Mouse (Mus musculus) naive thymus-derived CD4-positive, alpha-beta T cell, adult 2 months (primary cell): ENCODE measurements around the gene Trub1.

Experiments used
- DNase-seq: peaks from one replicate; pipeline ENCODE4 v3.0.0-alpha.2; 2011; ENCODE audit warnings: low read depth

The Trub1 gene

DNA sequence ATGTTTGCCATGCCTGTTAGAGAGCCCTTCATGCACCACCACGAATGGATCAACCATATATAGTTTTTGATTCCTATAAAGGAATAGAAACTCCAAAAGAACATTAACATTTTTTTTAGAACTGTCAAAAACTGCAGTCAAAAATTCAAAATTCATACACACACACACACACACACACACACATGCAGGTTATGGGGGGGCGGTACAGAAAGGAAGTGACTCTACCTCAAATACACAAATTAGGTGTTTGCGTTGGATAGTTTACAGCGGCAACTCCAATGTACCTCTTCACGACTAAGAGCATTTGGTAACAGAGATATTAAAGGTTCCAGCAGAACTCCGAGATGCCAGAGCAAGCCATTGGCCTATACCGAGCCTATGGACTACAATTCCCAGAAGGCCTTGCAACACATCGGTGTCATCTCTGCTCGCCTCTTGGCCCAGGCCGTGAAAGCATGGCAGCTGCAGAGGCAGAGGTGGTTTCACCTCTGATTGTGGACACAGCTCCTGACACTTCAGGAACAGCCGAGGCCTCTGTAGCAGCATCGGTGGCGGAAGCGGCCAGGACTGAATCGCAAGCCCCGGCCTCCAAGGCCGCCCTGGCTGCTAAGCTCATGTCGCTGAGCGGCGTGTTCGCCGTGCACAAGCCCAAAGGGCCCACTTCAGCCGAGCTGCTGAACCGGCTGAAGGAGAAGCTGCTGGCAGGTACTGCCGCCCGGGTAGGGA is at the start of gene Trub1:
TSS of gene Trub1 (plus strand) at position 421 of the 726 bp plus-strand sequence.
- peak; percentile 88 for DNase-seq

DNA sequence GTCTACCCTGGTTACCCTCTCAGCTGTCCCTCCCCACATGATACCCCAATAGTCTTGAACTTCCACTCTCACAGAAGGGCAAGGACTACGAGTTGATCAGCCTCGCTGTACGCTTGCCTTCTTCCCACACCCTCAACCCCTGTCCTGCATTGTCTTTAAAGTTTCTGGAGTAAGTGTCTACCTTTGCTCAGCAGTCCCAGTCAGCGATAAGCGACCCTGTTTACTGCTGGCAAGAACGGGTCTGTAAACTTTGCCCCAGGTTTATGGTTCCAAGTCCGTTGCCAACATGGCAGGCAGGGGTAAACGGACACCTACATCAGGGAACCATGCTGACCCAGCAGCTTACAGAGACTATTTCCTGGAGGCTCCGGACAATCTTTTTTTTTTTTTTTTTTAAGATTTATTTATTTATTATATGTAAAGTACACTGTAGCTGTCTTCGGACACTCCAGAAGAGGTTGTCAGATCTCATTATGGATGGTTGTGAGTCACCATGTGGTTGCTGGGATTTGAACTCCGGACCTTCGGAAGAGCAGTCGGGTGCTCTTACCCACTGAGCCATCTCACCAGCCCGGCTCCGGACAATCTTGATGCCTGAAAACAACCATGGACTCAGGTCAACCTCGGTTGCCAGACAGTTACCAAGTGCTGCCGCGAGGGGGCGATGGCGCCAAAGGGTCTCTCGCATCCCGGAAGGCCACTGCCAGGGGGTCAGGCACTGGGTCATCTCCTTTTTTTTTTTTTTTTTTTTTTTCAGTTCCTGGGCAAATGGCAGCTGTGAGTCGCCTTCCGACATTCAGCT is 48.8 kb upstream of the Trub1 start:
- DNase-seq = peak; percentile 70

DNA sequence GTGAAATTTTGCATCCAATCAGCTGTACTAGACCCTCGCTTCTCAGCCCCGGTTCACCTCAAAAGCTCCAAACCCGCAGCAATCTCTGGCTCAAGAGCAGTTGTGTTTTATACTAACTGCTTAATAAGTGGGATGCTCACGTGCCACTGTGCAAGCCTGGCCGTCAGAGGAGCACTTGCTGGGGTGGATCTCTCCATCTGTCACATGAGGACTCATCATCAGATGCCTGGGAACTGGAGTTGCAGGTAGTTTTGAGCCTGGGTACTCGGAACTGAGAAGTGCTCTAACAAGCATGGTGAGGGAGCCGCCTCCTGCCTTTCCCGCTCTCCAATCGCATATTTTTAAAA is 48.2 kb upstream of the Trub1 start:
- no peak for DNase-seq

DNA sequence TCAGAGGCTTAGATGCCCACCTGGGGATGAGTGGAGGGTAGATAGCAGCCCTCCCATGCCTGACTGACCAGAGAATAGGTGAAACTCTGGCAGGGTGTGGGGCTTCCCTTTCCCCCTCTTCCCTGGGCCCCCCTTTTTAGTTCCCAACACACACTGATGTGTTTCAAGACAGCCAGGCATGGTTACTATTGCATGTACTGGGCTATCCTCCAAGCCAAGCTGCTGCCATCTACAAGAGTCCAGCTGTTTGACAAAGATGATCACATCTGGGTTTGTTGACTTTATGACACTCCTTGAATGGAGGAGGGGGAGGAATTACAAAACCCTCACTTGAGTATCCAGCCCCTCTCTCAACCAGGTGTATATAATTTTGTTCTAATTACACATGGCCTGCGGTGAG is 44.8 kb upstream of the Trub1 start:
- no peak for DNase-seq

DNA sequence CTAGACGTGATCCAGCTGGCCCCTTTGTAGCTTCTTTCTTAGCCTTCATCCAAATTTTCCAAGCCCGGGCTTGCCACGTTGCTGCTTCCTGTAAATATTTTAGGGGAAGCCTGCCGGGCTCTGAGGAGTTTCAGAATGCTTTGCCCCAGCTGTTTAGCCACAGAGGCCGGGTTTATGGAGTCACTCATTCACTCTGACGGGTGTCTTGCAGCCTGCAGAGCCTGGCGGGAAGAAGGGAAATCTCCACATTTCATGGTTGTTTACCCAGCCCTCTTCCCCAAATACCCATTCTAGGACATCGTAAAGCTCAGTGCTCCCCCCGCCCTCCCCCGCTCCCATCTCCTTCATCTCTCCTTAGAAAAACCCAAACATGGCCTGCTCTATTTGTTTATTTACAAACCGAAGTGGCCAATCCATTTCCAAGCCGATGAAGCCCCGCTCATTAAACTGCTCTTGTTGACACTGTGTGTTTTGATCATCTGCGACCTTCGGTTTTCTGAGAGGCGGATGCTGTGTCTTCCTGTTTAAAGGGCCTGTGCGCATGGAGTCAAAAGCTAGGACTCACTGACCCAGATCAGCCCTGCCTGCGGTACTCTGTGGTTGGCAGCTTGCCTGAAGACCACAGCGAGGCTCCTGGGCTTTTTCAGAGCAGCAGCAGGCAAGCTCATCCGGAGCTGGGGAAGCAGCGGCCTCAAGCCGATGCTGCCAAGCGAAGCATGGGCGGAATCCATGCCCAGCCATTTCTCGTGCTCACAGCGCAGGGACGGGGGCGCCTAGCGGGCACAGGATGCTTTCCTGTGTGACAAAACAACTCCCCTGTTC is 41.1 kb upstream of the Trub1 start:
- DNase-seq = peak; percentile 72

DNA sequence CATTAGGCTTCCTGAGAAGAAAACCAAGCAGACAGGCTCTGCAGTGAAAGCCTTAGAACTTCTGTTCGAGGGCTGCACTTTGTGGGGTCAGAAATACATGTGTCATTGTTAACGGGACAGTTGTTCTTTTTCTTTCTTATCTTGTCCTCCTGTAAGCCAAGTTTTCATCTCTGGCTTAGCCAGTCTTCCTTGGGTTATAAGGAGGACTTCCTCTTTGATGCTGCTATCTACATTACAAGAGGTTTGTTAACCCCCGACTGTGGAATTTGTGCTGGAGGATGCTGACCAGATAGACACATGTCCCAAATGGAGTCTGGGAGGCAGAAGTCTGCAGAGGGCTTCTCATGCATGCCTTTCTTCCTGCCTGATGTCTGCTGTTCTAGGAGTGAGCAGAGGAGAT is 39.5 kb upstream of the Trub1 start:
- DNase-seq = peak; percentile 41

DNA sequence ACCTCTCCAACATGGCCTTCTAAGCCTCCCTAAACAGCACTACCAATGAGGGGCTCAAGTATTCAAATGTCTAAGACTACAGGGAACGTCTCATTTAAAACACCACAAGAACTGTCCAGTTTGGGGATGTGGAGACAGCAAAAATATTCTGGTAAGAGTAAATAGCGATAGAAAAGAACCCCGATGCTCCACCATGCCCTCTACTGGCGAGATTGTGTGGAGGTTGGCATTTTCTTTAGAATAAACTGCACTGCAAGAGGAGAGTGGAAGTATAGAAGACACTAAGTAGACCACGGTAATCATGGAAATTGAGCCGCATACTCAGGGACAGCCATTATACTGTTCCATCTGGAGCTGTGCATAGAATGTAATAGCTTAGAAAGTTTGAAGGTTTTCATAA is 38.8 kb upstream of the Trub1 start:
- peak; percentile 66 for DNase-seq

DNA sequence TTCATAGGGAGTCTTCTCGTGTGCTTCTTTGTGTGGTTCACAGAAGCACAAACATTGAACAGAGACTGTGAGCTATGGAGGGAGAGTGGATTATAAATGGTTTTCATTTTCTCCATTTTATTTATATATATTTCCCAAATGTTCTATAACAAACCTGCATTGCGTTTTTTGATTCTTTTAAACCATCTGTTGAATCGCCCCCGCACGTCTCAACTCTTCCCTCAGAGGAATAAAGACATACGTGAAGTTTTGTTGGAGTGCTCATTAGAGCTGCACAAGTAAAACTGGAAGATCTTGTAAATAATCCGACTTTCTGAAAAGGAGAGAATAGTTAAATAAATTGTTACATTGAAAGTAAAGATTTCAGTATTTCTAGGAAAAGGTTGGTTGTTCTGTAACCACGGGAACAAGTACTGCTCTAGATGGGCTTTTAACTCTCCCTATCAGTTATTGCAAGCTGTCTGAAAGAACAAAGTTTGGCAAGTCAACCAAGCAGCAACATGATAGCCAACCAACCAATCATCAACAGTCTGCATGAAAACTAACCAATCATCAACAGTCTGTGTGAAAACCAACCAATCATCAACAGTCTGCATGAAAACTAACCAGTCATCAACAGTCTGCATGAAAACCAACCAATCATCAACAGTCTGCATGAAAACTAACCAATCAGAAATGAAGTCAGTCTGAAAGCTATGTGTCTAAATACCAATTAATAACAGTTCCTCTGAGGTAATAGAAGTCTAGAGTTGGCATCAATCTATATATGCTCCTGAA is 37.5 kb upstream of the Trub1 start:
- DNase-seq = no peak

DNA sequence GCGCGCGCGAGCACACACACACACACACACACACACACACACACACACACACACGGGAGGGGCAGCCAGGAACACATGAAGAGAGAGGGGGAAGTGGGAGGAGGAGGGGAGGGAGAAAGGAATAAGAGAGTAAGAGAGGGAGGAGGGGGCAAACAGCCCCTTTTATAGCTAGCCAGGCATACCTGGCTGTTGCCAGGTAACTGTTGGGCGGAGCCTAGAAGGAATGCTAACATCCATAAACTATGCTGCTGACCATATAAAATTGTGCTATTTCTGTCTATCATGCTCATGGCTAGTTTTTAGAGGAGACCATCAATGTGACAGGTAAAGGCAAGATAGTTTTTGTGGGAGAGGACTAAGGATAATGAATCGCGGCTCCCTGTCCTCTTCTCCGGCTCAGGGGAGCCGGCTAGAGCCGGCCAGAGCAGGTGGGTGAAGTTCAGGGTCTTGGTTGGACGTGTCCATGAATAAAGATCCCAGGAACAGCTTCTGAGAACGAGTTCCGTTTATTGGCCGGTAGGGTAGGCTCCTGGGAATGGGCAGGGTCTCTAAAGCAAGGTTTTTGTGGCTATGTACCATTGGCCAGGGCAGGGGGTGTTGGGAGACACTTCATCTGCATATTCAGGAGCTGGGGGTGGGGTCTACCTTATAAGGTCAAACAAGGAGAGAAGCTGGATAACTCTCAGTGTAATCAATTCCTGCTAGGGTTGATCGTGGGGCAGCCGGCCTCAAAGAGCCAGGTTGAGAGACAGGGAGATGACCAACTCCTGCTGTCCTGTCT is 34.7 kb upstream of the Trub1 start:
- DNase-seq = no peak

DNA sequence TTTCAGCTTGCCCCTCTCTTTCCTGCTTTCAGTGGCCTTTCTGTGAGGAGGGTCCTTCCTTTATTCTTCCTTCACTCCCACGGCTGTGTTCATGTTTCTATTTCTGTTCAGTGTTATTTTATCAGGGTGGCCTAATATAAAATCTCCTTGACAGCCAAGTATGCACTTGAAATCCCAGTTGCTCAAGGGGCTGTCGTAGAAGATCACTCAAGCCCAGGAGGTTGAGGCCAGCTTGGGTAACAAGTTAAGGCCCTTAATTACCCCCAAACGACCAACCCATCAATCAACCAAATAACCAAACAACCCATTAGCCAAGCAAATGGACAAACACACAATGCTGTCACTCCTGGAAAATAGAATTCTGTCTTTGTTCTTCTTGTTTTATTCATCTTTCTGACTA is 29.3 kb upstream of the Trub1 start:
- DNase-seq = no peak

DNA sequence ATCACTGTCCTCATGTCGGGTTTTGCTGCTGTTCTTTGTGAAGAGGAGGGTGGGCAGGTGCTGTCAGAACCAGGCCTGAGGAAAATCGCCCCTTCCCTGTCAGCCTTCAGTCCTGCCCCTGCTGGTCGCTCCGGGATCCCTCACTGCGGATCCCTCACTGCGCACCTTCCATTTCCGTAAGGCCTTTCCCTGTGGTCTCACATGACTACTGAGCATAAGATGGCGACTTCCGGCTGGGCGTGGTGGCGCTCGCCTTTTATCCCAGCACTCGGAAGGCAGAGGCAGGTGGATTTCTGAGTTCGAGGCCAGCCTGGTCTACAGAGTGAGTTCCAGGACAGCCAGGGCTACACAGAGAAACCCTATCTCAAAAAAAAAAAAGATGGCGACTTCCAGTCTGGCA is 27.4 kb upstream of the Trub1 start:
- no peak for DNase-seq

DNA sequence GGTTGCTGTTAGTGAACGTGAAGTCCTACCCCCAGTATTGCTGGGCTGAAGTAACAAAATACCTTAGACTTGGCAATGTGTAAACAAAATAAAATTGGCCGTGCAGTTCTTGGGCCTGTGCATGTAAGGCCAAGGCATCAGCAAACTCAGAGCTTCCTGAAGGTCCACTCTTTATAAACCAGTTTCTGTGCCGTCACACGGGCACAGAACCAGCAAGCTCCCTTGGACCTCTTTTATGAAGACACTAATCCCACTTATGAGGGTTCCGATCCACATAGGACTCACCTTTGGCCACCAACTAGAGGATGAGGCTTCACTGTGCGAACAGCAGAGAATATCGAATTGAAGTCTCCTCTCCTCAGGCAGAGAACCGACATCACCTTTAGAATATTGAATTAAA is 25.9 kb upstream of the Trub1 start:
- no peak for DNase-seq

DNA sequence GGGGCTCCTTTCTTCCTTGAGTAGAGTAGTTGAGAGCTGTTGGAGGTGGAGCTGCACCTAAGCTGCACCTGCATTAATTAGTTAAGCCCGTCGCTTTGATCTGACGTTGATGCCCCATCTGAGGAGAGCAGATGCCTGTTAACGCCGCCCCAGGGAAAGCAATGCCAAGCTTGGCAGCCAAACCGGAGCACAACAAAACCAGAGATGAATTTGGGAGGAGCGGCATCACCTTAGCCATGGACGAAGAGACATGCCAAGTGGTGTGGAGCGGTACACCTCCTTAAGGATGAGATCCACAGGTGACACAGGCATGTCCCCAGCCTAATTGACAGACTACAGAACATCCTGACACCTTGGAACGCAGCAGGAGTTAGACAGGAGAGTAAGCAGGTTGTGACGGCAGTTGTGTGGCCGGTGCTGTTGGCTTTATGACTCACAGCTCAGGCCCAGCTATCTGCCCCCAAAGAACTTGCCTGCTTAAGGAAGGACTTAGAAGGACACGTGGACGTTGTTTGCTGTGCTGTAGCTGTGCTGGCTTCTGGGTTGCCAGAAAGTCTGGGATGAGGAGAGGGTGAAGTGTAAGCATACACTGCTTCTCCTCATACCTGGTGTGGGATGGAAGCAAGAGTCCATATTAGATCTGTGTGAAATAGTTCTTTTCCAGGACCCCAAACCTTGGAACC is 24.8 kb upstream of the Trub1 start:
- no peak for DNase-seq

DNA sequence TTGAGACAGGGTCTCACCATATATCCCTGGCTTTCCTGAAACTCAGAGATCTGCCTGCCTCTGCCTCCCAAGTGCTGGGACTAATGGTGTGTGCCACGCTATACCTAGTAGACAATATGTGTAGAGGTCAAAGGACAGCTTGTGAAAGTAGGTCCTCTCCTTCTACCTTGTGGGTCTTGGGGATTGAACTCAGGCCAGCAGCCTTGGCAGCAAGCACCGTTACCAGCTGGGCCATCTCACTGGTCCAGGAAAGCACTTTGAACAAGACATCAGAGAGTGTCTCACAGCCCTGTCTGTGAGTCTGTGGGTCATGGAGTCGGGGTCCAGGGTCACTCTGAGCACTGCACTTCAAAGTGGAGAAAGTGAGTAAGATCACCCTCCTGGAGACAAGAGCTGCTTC is 24.1 kb upstream of the Trub1 start:
- no peak for DNase-seq

DNA sequence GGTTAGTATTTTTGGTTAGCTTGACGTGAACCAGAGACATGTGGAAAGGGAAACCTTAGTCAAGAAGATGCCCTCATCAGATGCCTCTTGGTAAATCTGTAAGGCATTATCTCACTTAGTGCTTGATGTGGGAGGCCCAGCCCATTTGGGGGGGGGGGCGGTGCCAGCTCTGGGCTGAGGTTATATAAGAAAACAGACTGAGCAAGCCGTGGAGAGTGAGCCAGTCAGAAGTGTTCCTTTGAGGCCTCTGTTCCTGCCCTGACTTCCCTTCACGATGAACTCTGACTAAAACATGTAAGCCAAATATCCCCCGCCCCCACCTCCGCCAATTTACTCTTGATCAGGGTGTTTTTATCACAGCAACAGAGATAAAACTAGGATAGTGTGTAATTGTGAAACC is 22.8 kb upstream of the Trub1 start:
- peak; percentile 94 for DNase-seq

DNA sequence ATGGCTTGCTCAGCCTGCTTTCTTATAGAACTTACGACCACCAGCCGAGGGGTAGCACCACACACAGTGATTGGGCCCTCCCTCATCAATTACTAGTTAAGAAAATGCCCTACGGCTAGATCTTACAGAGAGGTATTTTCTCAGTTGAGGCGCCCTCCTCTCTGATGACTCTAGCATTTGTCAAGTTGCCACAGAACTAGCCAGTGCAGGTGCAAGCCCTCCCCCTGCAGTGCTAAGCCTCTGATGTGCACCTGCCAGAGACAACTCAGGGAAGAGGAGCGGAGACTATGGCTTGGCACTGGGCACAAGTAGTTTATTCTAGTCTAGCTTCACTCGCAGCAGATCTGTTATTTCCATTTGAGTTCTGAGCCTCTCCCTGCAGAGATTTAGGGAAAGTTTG is 21.2 kb upstream of the Trub1 start:
- DNase-seq = peak; percentile 49

DNA sequence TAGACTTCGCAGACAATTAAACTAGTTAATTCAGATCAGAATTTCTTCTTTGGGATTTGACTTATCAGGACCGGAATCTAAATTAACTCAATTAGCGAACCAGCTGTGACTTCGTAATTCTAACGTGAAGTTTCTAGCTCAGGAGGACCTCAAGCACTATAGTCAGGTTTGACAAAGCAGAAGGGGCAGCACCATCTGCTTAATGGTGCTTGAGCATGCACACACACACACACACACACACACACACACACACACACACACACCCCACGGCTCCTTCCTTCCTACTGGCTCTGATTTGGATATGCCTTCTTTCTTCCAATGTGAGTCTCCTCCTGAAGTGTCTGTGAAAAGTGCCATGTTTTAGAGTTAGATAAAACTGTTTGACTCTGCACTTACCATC is 18.7 kb upstream of the Trub1 start:
- DNase-seq = no peak

DNA sequence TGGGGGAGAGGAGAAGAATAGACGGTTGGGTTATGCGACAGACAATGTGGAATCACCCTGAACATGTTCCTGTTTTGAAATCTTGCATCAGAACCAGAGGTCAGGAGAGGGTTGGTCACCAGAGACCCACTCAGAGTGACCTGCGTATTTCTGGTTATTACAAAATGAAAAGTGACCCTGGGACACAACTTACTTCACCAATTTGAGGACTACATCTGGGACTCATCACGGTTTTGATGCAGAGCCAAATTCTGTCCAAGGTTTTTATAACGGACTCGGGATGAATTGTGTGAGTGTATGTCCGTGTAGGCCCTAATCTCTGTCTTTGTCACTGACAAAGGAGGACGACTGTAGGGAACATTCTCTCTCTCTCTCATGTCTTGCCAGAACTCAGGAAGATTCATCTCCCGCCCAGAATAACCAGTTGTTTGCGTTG is 16.1 kb upstream of the Trub1 start:
- no peak for DNase-seq

DNA sequence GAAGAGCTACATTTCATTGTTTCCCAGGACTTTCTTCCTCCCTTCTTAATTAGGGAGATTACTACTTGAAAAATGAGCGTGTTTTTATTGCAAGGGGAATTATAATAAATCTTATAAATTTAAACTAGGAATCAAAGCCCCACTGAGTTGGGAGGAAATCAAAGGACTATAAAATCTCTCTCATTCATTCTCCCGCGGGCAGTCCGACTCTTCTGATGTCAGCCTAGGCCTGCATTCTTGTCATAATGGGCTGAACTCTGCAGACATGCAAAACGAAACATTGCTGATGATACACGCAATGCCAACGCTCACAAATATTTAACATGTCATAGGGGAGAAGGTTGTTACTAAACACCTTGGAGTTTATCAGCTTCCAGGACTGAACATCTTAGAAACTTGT is 15.7 kb upstream of the Trub1 start:
- no peak for DNase-seq

DNA sequence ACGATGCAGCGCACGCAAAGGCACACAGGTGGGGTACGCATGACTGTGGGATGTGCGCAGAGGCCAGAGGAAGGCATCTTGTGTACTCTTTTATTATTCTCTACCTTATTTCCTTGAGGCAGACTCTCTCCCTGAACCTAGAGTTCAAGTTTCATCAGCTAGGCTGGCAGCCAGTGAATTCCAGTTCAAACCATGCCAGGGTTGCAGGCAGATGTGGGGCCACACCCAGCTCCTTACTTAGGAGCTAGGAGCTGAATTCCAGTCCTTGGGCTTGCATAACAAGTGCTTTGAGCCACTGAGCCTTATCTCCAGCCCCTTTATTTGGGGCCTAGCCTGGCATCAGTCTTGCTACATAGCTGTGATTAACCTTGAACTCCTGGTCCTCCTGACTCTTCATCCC is 13.4 kb upstream of the Trub1 start:
- DNase-seq = no peak

DNA sequence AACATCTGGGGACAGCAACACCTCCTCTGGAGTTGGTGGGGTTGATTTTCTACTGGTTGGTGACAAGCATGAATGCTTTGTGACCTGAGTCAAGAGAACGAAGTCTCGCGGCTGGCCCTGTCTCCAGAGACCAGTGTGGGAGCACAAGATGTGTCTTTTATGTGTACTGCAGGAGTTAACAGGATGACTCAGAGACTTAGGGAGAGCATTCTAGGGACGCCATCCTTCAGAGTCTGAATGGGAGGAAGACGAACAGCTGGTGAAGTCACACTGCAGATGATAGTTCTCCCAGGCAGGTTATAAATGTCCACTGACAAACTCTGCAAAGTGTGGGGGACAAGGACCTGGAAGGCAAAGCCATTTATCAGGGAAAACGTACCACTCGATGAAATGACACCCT is 11.2 kb upstream of the Trub1 start:
- DNase-seq = no peak
